Mouse (Mus musculus) kidney, postnatal 10 days (tissue): ENCODE measurements around the gene Rad51b.

Experiments
- DNase-seq: peaks from one replicate; pipeline ENCODE4 v3.0.0; 2021; ENCODE audit warnings: mixed read lengths

Rad51b gene

DNA sequence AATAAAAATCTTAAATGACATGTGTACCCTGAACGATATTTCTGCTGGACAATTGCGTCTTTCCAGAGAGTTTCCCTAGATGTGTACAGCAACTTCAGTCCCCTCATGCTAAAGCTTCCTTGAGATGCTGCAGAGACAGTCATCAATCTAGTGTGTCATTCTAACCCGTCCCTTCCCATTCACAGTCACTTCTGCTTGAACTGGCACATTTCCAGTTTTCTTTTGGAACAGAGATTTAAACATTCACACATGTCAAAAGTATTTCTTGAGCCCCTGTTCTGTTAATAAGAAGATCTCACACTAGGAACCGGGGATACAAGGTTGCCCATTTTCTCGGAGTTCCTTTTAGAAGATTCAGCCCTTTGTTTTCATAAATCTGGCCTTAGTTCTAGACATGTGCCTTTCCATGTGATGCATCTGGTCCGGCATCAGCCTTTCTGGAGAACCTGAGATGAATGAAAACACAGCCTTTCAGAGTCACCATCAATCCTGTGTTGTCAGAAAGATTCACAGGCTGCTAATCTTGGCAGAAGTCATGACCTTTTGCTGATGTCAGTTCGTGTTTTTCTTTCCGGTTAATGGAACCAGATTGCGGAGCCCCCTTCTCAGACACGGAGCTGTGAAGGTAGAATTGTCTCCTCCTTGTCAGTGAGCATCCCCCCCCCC, 448.9 kb downstream of the Rad51b start:
- DNase-seq: no peak

DNA sequence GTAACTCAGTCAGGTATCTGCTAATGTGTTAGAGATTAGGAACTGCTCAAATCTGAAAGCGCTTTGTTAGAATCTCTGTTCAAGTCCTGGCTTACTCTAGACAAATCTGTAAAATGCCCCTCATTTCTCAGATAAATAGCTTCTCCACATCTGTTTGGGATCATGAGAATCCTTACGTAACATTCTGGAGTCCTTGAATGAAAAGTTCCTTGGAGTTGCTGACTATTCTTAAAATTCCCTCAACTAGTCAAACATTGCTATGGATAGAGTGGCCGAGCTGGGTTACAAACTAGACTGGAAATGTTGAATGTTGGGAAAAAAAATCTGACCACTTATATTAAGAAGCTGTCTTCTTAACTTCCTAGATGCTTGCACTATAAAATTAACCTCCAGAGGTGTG, 450.5 kb downstream of the Rad51b start:
- no peak for DNase-seq

GRCm38 (mm10) chr12:79748862-79749261, 451.8 kb downstream of the Rad51b start:
- no peak for DNase-seq

DNA sequence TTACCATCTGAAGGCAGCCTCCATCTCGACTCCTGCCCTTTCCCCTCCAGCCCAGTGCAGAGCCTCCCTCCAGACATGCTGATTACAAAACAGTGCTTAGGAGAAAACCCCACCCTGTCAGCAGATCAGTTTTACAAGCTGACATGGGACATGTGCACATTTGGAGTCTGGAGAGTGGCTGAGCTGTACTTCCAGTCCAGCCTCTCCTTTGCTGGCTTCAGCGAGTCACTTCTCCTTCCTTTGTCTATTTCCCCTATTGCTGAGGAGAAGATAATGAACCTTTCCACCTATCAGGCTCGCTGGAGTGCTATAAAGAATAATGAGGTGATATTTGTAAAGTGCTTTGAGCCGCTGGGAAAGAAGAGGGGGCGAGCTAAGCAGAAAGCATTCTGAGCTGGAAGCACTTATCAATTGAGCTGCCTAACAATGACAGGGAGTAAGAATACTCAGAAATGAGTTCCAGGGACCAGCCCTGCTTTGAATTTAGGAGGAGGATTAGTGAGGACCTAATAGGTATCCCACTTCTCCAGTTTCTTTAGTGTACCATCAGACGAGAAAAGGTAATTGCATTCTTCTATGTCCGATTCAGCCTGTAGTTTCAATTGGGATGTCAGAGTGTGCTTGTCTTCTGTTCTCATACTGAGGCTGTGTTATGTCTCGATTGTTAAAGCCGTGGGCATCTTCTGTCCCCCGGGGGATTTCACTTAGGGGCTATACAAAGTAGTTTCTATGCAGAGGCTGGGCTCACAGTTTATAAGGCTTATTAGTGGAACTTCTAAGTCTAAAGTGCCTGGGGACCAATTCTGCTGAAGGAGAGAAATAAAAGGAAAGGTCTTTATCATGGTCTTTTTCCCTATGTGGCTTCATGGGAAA, 453.4 kb downstream of the Rad51b start:
- DNase-seq: peak; percentile 49

- DNase-seq: peak; percentile 72
Measured at GRCm38 (mm10) chr12:79751781-79752180, 454.7 kb downstream of the Rad51b start.

- peak; percentile 52 for DNase-seq
Measured at GRCm38 (mm10) chr12:79752189-79752588, 455.1 kb downstream of the Rad51b start.

DNA sequence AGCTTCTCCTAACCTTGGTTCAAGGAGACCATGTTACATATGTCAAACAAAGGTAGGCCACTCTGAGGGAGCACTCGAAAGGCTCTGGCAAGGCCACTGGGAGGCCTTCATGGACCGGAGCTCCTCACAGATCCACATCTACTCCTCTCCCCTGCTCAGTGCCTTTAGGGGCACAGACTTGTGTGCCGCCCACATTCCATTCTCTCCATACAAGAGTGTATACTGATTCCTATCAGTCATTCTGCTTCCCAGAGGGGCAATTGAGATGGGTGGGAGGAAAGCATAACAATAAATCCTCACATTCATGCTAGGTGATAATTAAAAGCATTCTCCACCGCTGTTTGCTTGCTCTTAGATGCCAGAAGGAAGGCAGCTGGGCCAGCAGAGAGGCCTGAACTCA, 458.5 kb downstream of the Rad51b start:
- DNase-seq: no peak

GRCm38 (mm10) chr12:79756352-79756751, 459.3 kb downstream of the Rad51b start:
- DNase-seq: no peak

DNA sequence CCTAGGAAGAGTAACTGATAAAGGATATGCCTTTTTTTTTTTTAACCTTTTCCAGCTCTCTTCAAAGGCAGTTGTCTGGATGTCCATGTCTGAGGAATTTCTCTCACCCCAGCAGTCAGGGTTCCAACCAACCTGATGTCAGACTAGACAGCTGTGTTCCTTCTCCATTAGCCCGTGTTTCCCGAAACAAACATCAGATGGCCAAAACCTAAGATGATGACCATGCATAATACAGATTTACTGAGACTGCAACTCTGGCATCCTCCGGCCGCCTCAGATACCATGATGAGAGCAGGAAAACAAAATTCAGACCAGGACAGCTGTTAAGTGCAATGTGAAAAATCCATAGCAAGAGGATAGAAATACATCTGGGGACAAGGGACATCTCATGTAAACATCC, 460.7 kb downstream of the Rad51b start:
- DNase-seq: no peak

GRCm38 (mm10) chr12:79759180-79759902, 462.3 kb downstream of the Rad51b start:
- DNase-seq: peak; percentile 52

- no peak for DNase-seq
Measured at GRCm38 (mm10) chr12:79761217-79761616, 464.1 kb downstream of the Rad51b start.

DNA sequence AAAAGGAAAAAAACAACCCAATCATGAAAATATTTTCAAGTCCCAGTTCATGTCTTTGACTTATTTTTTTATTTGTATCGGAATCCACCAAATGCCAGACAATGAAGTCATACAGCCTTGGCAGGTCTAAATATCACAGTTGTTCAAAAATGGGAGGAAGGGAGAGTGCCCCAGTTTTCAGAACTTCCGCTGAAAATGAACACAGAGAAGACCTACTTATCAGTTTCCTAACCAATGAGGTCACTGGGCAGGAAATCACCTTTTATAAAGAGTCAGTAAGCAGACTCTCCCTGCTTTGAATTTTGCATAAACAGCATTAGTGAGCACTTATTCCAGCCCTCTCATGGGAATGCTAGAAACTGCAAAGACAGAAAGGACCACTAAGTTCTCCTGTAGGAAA, 465.0 kb downstream of the Rad51b start:
- DNase-seq: no peak

DNA sequence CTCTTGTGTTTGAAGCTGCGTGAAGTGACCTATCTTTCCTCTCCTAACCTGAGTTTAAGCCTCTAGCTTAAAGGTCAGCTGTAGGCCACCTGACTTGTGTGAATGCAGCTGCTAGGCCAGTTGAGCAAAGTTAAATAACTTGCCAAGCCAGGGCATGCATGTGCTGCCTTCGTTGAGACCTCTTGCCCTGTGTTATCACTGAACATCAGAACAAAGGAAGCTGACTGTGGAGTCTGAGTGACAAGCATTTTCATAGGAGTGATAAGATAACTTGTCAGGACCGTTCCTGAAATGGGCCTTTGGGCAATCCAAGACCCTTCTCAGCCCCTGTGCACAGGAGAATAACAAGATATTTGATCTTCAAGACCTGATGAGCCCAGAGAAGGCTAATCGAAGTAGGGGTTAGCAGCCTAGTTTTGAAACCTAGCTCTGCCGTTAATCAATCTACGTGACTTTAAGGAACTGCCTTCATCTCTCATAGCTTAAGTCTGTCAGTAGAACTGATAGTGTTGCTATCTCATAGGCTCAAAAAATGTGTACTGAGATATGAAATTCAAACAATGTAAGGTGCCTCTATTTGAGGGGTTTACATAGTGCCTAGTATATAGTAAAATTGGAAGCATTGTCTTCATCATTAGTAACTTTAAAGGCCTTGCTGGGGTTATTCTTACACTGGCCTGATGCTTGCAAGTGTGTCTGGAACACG, 465.6 kb downstream of the Rad51b start:
- DNase-seq: no peak

DNA sequence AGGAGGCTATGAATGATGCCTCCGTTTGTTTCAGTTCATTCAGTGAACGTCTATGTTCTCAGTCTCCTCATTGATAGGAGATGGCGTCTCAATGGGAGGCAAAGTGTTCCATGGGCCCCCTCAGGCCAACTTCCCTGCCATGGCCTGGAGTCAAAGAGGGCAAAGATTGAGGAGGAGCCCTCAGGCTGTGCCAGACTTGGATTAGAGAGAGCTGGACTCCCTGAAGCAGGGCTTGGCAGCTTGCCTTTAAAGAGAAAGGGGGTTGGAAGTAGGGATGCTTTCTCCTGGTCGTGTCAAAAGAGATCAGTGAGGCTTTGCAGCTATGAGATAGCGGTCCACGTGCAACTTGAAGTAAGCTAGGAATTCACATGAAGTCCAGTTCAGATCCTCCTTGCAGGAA, 469.0 kb downstream of the Rad51b start:
- DNase-seq: no peak

GRCm38 (mm10) chr12:79768741-79769322, 471.8 kb downstream of the Rad51b start:
- no peak for DNase-seq

DNA sequence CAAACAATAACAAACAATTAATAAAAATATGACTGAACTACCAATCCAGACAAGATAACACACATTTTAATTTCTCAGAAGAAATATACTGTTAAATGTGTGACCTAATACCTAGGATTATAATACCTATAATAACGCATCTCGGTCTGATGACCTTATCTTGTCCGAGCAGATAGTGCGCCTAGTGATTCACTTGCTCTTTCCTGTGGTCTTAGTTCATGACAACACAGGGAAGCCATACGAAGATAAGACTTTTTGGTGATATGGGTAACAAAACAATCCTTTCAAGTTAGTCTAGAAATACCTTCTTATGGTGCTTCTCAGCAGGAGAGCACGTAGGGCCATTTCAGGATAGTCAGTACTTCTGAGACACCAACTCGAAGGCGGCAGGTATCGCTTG, 472.7 kb downstream of the Rad51b start:
- DNase-seq: no peak

DNA sequence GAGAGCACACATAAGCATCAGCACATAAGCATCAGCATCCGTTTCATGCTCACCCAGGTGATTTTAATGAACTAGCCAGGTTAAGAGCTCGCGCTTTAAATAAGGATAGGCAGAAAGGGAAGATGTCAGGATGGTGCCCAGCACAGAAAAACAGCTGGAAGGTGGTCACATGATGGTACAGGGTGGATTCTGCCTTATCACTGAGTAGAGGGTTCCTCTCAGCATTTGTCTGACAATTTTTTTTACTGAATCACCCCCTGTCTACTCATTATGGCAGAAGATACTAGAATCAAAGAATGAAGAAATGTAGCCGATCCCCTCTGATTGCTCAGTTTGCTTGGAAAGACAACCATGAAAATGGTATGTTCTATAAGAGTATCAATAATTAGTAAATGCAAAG, 474.1 kb downstream of the Rad51b start:
- no peak for DNase-seq

- DNase-seq: no peak
Measured at GRCm38 (mm10) chr12:79771741-79772140, 474.7 kb downstream of the Rad51b start.

- DNase-seq: no peak
Measured at GRCm38 (mm10) chr12:79773246-79773645, 476.2 kb downstream of the Rad51b start.

DNA sequence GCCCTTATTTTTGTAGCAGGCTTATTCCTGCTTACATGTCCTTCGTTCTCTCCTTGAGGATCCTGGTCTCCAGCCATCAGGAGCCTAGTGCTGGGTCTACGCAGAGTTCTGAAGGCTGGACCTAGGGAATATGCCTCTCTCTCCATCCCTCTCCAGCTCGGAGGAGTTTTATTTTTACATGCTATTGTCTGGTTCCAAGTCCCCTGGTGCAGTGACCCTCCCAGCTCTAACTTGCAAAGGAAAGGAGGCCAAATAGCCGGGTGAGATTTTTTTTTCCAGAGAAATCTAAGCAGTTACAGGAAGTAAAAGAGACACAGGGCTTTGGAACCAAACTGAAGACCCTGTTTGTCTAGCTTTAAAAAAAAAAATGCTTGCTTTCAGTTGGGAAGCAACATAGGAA, 477.5 kb downstream of the Rad51b start:
- DNase-seq: no peak

GRCm38 (mm10) chr12:79776828-79777227, 479.7 kb downstream of the Rad51b start:
- no peak for DNase-seq

GRCm38 (mm10) chr12:79780745-79781144, 483.7 kb downstream of the Rad51b start:
- DNase-seq: peak; percentile 40

GRCm38 (mm10) chr12:79781788-79782187, 484.7 kb downstream of the Rad51b start:
- DNase-seq: no peak
